In genomic region chr15:86477471-86477992, GRCm38 (mm10) we compare ENCODE assay signal across 11 mouse cellular contexts.
A peak's percentile ranks its signal among the peaks of the same experiment; 100 is the strongest.
DNase-seq lines count a peak whose midpoint lies in the region; ATAC-seq and TF ChIP-seq lines count a peak whose summit lies in the region.
"Had no signal": no experiment of that assay in that cellular context is flagged by ENCODE, and none has a peak within 500 bp of the region (broad histone marks: within the 10 kb centered on the region; RNA-seq: fewer than 3 reads in every experiment).

No protein-coding gene starts in this region.

- H3K4me1 ChIP-seq in midbrain, embryonic 13.5 days (replicated peaks) = peaks cover 49% of the 10 kb centered on the region
- H3K4me1 ChIP-seq in midbrain, postnatal 0 days (ENCODE audit: insufficient read depth, low read length) = peaks cover 4% of the 10 kb centered on the region; the same call in 1 of the 2 replicates
- peaks cover 48% of the 10 kb centered on the region for H3K4me1 ChIP-seq in limb, embryonic 11.5 days (ENCODE audit: control insufficient read depth, insufficient read depth, low read length)

- no peak overlapping the region for H3K4me3 ChIP-seq in midbrain, embryonic 13.5 days (replicated peaks)
- H3K4me3 ChIP-seq in midbrain, postnatal 0 days (ENCODE audit: low read depth, low read length) = no peak overlapping the region
- H3K4me3 ChIP-seq in limb, embryonic 11.5 days (ENCODE audit: low read depth, low read length) = no peak overlapping the region
- no peak overlapping the region for H3K4me3 ChIP-seq in left cerebral cortex, adult 2 months
- H3K4me3 ChIP-seq: embryonic facial prominence, embryonic 15.5 days had no signal

- no peak overlapping the region for H3K9ac ChIP-seq in midbrain, embryonic 13.5 days (replicated peaks)
- H3K9ac ChIP-seq in midbrain, postnatal 0 days (replicated peaks; ENCODE audit: low read length, poor library complexity, severe bottlenecking) = no peak overlapping the region
- no peak overlapping the region for H3K9ac ChIP-seq in limb, embryonic 11.5 days (ENCODE audit: low read length)
- H3K9ac ChIP-seq: embryonic facial prominence, embryonic 15.5 days; liver, embryonic 14.5 days had no signal

- no peak for TF ChIP-seq CTCF in midbrain, postnatal 0 days (IDR thresholded peaks at IDR 0.05)
- TF ChIP-seq CTCF in left cerebral cortex, adult 2 months (IDR thresholded peaks at IDR 0.05) = no peak

- H3K36me3 ChIP-seq in midbrain, embryonic 13.5 days = no peaks in the 10 kb centered on the region
- H3K36me3 ChIP-seq in midbrain, postnatal 0 days (ENCODE audit: insufficient read depth, low read length) = no peaks in the 10 kb centered on the region
- no peaks in the 10 kb centered on the region for H3K36me3 ChIP-seq in limb, embryonic 11.5 days (ENCODE audit: control insufficient read depth, insufficient read depth, low read length)
- H3K36me3 ChIP-seq: embryonic facial prominence, embryonic 15.5 days had no signal

- no peak for ATAC-seq in midbrain, embryonic 13.5 days
- no peak for ATAC-seq in midbrain, postnatal 0 days (ENCODE audit: low FRiP score)
- peak; percentile 52; the same call in 1 of the 2 replicates for ATAC-seq in limb, embryonic 11.5 days (ENCODE audit: insufficient number of reproducible peaks, low FRiP score, low TSS enrichment, low read depth)
- ATAC-seq in monocyte, adult 5-6 weeks (replicated peaks; ENCODE audit: insufficient number of reproducible peaks, low FRiP score, low TSS enrichment, poor library complexity, severe bottlenecking) = no peak

- H3K27me3 ChIP-seq in midbrain, embryonic 13.5 days = no peaks in the 10 kb centered on the region
- H3K27me3 ChIP-seq in midbrain, postnatal 0 days (ENCODE audit: insufficient read depth, low read length) = no peaks in the 10 kb centered on the region
- H3K27me3 ChIP-seq in limb, embryonic 11.5 days (ENCODE audit: control insufficient read depth, insufficient read depth, low read length) = no peaks in the 10 kb centered on the region

- no peak overlapping the region for H3K4me2 ChIP-seq in midbrain, embryonic 13.5 days (replicated peaks)
- no peak overlapping the region for H3K4me2 ChIP-seq in midbrain, postnatal 0 days (ENCODE audit: low read depth, low read length, poor library complexity, severe bottlenecking)
- no peak overlapping the region for H3K4me2 ChIP-seq in limb, embryonic 11.5 days (ENCODE audit: low read depth, severe bottlenecking)
- H3K4me2 ChIP-seq: embryonic facial prominence, embryonic 15.5 days had no signal

- no peaks in the 10 kb centered on the region for H3K9me3 ChIP-seq in midbrain, embryonic 13.5 days
- no peaks in the 10 kb centered on the region for H3K9me3 ChIP-seq in midbrain, postnatal 0 days (ENCODE audit: low read length)
- no peaks in the 10 kb centered on the region for H3K9me3 ChIP-seq in limb, embryonic 11.5 days (ENCODE audit: control insufficient read depth, low read length)
- H3K9me3 ChIP-seq: embryonic facial prominence, embryonic 15.5 days had no signal

- peak; percentile 41 for DNase-seq in embryo, embryonic 10.5 days (ENCODE audit: low spot score)
- no peak for DNase-seq in embryo, embryonic 9.5 days (ENCODE audit: extremely low spot score)
- DNase-seq in midbrain, postnatal 0 days (ENCODE audit: low spot score) = no peak
- peak; percentile 62 for DNase-seq in limb, embryonic 11.5 days (ENCODE audit: low spot score)
- DNase-seq in urinary bladder, postnatal 25 days (ENCODE audit: low spot score) = no peak
- no peak for DNase-seq in left cerebral cortex, adult 2 months (ENCODE audit: extremely low spot score in 1 of 2, low spot score in 2 of 2)
- DNase-seq: cerebellum, postnatal 10 days had no signal

- 0 out of 2 replicates have a peak overlapping the region, but pooled peaks have one; percentile 27 for H3K27ac ChIP-seq in midbrain, embryonic 13.5 days
- H3K27ac ChIP-seq in midbrain, postnatal 0 days (ENCODE audit: low read depth, low read length) = no peak overlapping the region
- peak overlapping the region; percentile 68; the same call in 1 of the 2 replicates for H3K27ac ChIP-seq in limb, embryonic 11.5 days (replicated peaks; ENCODE audit: low read depth, low read length)
- H3K27ac ChIP-seq in left cerebral cortex, adult 2 months = no peak overlapping the region
- H3K27ac ChIP-seq: embryonic facial prominence, embryonic 15.5 days; liver, embryonic 14.5 days had no signal

- intact Hi-C loops in left cerebral cortex, adult 2 months (cut with DNase I) = no loop called here

Comparison
In these comparisons a context has a peak if more than half of its experiments do, and no peak if none do; other contexts are left out.
1. DNase-seq: peak in embryo, embryonic 10.5 days (single experiment) and limb, embryonic 11.5 days (single experiment); none in embryo, embryonic 9.5 days (single experiment), midbrain, postnatal 0 days (single experiment), urinary bladder, postnatal 25 days (single experiment) and left cerebral cortex, adult 2 months (0 of 2).
2. H3K27ac ChIP-seq: peak in midbrain, embryonic 13.5 days (single experiment) and limb, embryonic 11.5 days (single experiment); none in midbrain, postnatal 0 days (single experiment) and left cerebral cortex, adult 2 months (single experiment).